Mouse (Mus musculus): ENCODE data around the gene Asb4. TPM values are rescaled to one million over a fixed set of nuclear protein-coding genes. Genes with fewer than 3 reads are reported as not detected.

Gene Asb4
- polyA plus RNA-seq, 1 experiment from 2014 or later, result 132 TPM

DNA sequence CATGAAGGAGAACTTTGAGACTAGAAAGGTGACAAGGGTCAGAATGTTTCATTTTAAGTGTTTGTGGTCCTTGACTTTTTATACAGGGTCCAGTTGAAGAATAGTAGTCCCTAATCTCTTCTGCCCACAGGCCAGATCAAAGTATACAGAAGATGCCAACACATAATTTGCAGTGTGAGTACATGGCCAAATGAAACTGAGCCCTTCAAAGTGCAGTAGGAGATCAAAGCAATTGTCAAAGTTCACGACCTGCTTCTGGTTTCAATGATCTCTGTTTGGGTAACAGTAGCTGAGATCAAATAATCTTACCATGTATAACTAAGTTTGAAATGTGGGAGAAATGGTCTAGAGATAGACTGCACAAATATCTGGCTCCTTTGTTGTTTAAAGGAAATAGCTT, 90.8 kb downstream of the Asb4 start:
- no peaks in the 10 kb centered on the region for H3K4me1 ChIP-seq
- no peaks in the 10 kb centered on the region for H3K9me3 ChIP-seq
- H3K4me3 ChIP-seq, result no peak overlapping the region
- H3K27me3 ChIP-seq (ENCODE audit: insufficient read depth, poor library complexity, severe bottlenecking), result no peaks in the 10 kb centered on the region
- no peak overlapping the region for H3K27ac ChIP-seq
- no peaks in the 10 kb centered on the region for H3K36me3 ChIP-seq
- WGBS, result 62% methylated on average over 1 of the region's 1 CpGs
- DNase-seq (ENCODE audit: low spot score), result no peak

DNA sequence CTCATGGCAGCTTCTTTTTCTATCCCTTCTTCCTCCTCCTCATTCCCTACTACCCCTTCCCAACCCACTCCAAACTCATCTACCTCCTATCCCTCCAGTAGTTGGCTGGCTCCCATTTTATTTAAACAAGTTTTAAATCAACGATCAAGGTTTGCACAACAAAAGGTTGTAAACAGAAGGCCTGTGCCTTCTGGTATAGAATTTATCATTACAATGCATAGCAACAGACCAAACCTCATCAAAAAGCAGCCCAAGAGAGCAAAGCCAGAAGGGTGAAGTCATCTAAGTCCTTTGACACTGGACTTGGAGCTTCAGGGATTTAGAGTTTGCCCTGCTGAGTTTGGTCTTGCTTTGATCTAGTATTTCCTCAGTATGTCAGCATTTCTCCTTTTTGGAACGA, 97.9 kb downstream of the Asb4 start:
- no peak overlapping the region for H3K4me3 ChIP-seq
- WGBS, result 90% methylated on average over 2 of the region's 2 CpGs
- H3K27ac ChIP-seq, result no peak overlapping the region
- no peaks in the 10 kb centered on the region for H3K27me3 ChIP-seq (ENCODE audit: insufficient read depth, poor library complexity, severe bottlenecking)
- no peak for DNase-seq (ENCODE audit: low spot score)
- no peaks in the 10 kb centered on the region for H3K9me3 ChIP-seq
- no peaks in the 10 kb centered on the region for H3K4me1 ChIP-seq
- peaks cover 18% of the 10 kb centered on the region for H3K36me3 ChIP-seq

GRCm38 (mm10) chr6:5482270-5482783, 99.1 kb downstream of the Asb4 start:
- 73% methylated on average over 3 of the region's 3 CpGs for WGBS
- Histone ChIP-seq H3K4me3 (no peak overlapping the region), H3K27me3 (ENCODE audit: insufficient read depth, poor library complexity, severe bottlenecking) (no peaks in the 10 kb centered on the region), H3K4me1 (no peaks in the 10 kb centered on the region), H3K27ac (no peak overlapping the region), H3K9me3 (no peaks in the 10 kb centered on the region), H3K36me3 (peaks cover 31% of the 10 kb centered on the region)
- no peak for DNase-seq (ENCODE audit: low spot score)

Other genes with a start within 250 kb of the Asb4 start
- gene Pon1, start 189.4 kb upstream of the Asb4 start, polyA plus RNA-seq (2016; fragmentation: Nextera tagmentation; extraction: Ambion mirVana), result 0.21 TPM in 1 of 2 replicates, not detected in the other
- gene Pon3, start 127.1 kb upstream of the Asb4 start, polyA plus RNA-seq (2016; fragmentation: Nextera tagmentation; extraction: Ambion mirVana), result 24.6 and 31.8 TPM in 2 replicates
- gene Pon2, start 84.9 kb upstream of the Asb4 start, polyA plus RNA-seq (2016; fragmentation: Nextera tagmentation; extraction: Ambion mirVana), result 36.8 and 37.9 TPM in 2 replicates
- gene Pdk4, start 112.9 kb downstream of the Asb4 start, polyA plus RNA-seq (2016; fragmentation: Nextera tagmentation; extraction: Ambion mirVana), result 7.7 and 12.0 TPM in 2 replicates

Measured in heart, embryonic 10.5 days (tissue).